Mouse (Mus musculus) MEL (cell line): ENCODE results near the gene Pnpla1.

Experiments
- CHD2 ChIP-seq: IDR thresholded peaks from 2 replicates; pipeline ENCODE4 v1.6.1; 2011; ENCODE audit warnings: low read length, improper control_type of control experiment
- CTCF ChIP-seq, 3 experiments: IDR thresholded peaks in 2 of 3; conservative IDR thresholded peaks in 1 of 3; 2 replicates each; pipeline ENCODE4 v1.5.1; 2011 to 2012; ENCODE audit warnings: low read length in 3 of 3, low read depth in 2 of 3, mild to moderate bottlenecking in 2 of 3, improper control_type of control experiment in 1 of 3, inconsistent platforms in 1 of 3, mixed read lengths in 1 of 3, moderate library complexity in 1 of 3; ENCODE audit not compliant: control insufficient read depth in 1 of 3, insufficient read depth in 1 of 3, poor library complexity in 1 of 3, severe bottlenecking in 1 of 3
- HCFC1 ChIP-seq: IDR thresholded peaks from 2 replicates; pipeline ENCODE4 v1.6.1; 2012; ENCODE audit warnings: low read depth, mild to moderate bottlenecking, inconsistent platforms, low read length, improper control_type of control experiment, moderate library complexity
- KAT2A ChIP-seq: conservative IDR thresholded peaks from 2 replicates; pipeline ENCODE4 v1.6.1; 2012; ENCODE audit warnings: low read depth, low read length, improper control_type of control experiment, inconsistent platforms
- MAX ChIP-seq: IDR thresholded peaks from 2 replicates; pipeline ENCODE4 v1.6.1; 2011; ENCODE audit warnings: low read length, improper control_type of control experiment
- NRF1 ChIP-seq: IDR thresholded peaks from 2 replicates; pipeline ENCODE4 v1.6.1; 2014; ENCODE audit warnings: low read depth, mild to moderate bottlenecking, inconsistent platforms, low read length, improper control_type of control experiment, moderate library complexity; ENCODE audit not compliant: poor library complexity, insufficient read depth, severe bottlenecking
- POLR2A ChIP-seq, 2 experiments: IDR thresholded peaks; 2 replicates each; pipeline ENCODE4 v1.6.1; 2011 to 2012; ENCODE audit warnings: low read length in 2 of 2, mild to moderate bottlenecking in 2 of 2, control low read depth in 1 of 2, improper control_type of control experiment in 1 of 2, low read depth in 1 of 2, moderate library complexity in 1 of 2; ENCODE audit not compliant: control insufficient read depth in 1 of 2, insufficient read depth in 1 of 2, poor library complexity in 1 of 2
- POLR2AphosphoS2 ChIP-seq: IDR thresholded peaks from 2 replicates; pipeline ENCODE4 v1.6.1; 2011; ENCODE audit warnings: low read length, improper control_type of control experiment
- RCOR1 ChIP-seq: IDR thresholded peaks from 2 replicates; pipeline ENCODE4 v1.6.1; 2012; ENCODE audit warnings: low read depth, mild to moderate bottlenecking, inconsistent platforms, low read length, improper control_type of control experiment
- TAL1 ChIP-seq: IDR thresholded peaks from 2 replicates; pipeline ENCODE4 v1.6.1; 2012; ENCODE audit warnings: mild to moderate bottlenecking, inconsistent platforms, low read length, moderate library complexity, mixed read lengths
- UBTF ChIP-seq: IDR thresholded peaks from 2 replicates; pipeline ENCODE4 v1.6.1; 2012; ENCODE audit warnings: low read depth, mild to moderate bottlenecking, inconsistent platforms, low read length, improper control_type of control experiment, moderate library complexity, borderline replicate concordance; ENCODE audit not compliant: insufficient read depth

- TF ChIP-seq MAX = no peak
- TF ChIP-seq RCOR1 = no peak
- no peak for TF ChIP-seq TAL1
- TF ChIP-seq HCFC1 = no peak
- TF ChIP-seq CHD2 = no peak
- no peak for TF ChIP-seq POLR2AphosphoS2
- TF ChIP-seq UBTF = no peak
- TF ChIP-seq KAT2A = no peak
- TF ChIP-seq CTCF (IDR thresholded peaks at IDR 0.05 in 2 of 3, conservative IDR thresholded peaks at IDR 0.05 in 1 of 3; ENCODE audit: control insufficient read depth in 1 of 3, insufficient read depth in 1 of 3, low read depth in 2 of 3, low read length in 3 of 3, poor library complexity in 1 of 3, severe bottlenecking in 1 of 3) = no peak
- TF ChIP-seq POLR2A (IDR thresholded peaks at IDR 0.05; ENCODE audit: control insufficient read depth in 1 of 2, insufficient read depth in 1 of 2, low read depth in 1 of 2, low read length in 2 of 2, poor library complexity in 1 of 2) = no peak
- no peak for TF ChIP-seq NRF1
Measured at GRCm38 (mm10) chr17:28874216-28874615, 16.0 kb downstream of the Pnpla1 start.
